Mouse (Mus musculus) limb, embryonic 11.5 days (tissue): Measurements from ENCODE around the gene Plekho1. TPM values are rescaled to one million over a fixed set of nuclear protein-coding genes. Genes with fewer than 3 reads are reported as not detected.

Source experiments
- ATAC-seq: fragments of 200-750 bp; cut with Nextera tagmentation; 2 replicates; pipeline ENCODE4 v1.8.0; 2017; ENCODE audit warnings: low read depth; ENCODE audit not compliant: insufficient number of reproducible peaks, low FRiP score, low TSS enrichment
- DNase-seq: peaks from one replicate; pipeline ENCODE4 v3.0.0-alpha.2; 2015; ENCODE audit warnings: low spot score
- H3K27ac ChIP-seq: fragments of 300-500 bp; sonication (generic); replicated peaks from 2 replicates; pipeline ENCODE4 v1.5.1; 2014; ENCODE audit warnings: low read depth, mild to moderate bottlenecking, low read length
- H3K27me3 ChIP-seq: fragments of 300-500 bp; sonication (generic); 2 replicates; pipeline ENCODE4 v1.6.1; 2014; ENCODE audit warnings: mild to moderate bottlenecking, low read length, mixed read lengths; ENCODE audit not compliant: control insufficient read depth, insufficient read depth
- H3K36me3 ChIP-seq: fragments of 300-500 bp; sonication (generic); 2 replicates; pipeline ENCODE4 v1.6.1; 2014; ENCODE audit warnings: mild to moderate bottlenecking, low read length, moderate library complexity, mixed read lengths; ENCODE audit not compliant: control insufficient read depth, insufficient read depth
- H3K4me1 ChIP-seq: fragments of 300-500 bp; sonication (generic); 2 replicates; pipeline ENCODE4 v1.6.1; 2014; ENCODE audit warnings: low read length, mixed read lengths; ENCODE audit not compliant: control insufficient read depth, insufficient read depth
- H3K4me2 ChIP-seq: fragments of 300-500 bp; sonication (generic); 2 replicates; pipeline ENCODE4 v1.6.1; 2014; ENCODE audit warnings: low read depth, mild to moderate bottlenecking, moderate library complexity; ENCODE audit not compliant: severe bottlenecking
- H3K4me3 ChIP-seq: fragments of 300-500 bp; sonication (generic); 2 replicates; pipeline ENCODE4 v1.5.1; 2014; ENCODE audit warnings: low read depth, low read length
- H3K9ac ChIP-seq: fragments of 300-500 bp; sonication (generic); 2 replicates; pipeline ENCODE4 v1.6.1; 2014; ENCODE audit warnings: mild to moderate bottlenecking, low read length
- H3K9me3 ChIP-seq: fragments of 300-500 bp; sonication (generic); 2 replicates; pipeline ENCODE4 v1.6.1; 2016; ENCODE audit warnings: low read length; ENCODE audit not compliant: control insufficient read depth
- WGBS: fragments of 180-500 bp; shearing (Covaris S2); extraction: QIAGEN DNeasy Blood & Tissue Kit; methylation state at CpG from one replicate; pipeline ENCODE4 v1.1.7; 2014; 5-methylcytosine and 5-hydroxymethylcytosine counted together
- polyA plus RNA-seq: library from polyadenylated mRNA; unstranded; fragments of >200 nt; fragmentation: Nextera tagmentation; extraction: Ambion mirVana; gene quantifications from 2 replicates; pipeline ENCODE4 v1.2.1, GENCODE M21; 2014

Gene Plekho1
- polyA plus RNA-seq, 1 experiment from 2014 or later = 82.7 TPM

GRCm38 (mm10) chr3:96021421-96022128 lies 25.8 kb upstream of the Plekho1 start:
- no peaks in the 10 kb centered on the region for H3K27me3 ChIP-seq
- H3K4me3 ChIP-seq = no peak overlapping the region
- H3K9ac ChIP-seq = no peak overlapping the region
- no peak overlapping the region for H3K4me2 ChIP-seq
- H3K4me1 ChIP-seq = no peaks in the 10 kb centered on the region
- ATAC-seq (no peak), DNase-seq (no peak)
- WGBS = 73% methylated on average over 5 of the region's 5 CpGs
- H3K36me3 ChIP-seq = no peaks in the 10 kb centered on the region; the same call in 1 of the 2 replicates
- H3K9me3 ChIP-seq = no peaks in the 10 kb centered on the region
- no peak overlapping the region for H3K27ac ChIP-seq

- Histone ChIP-seq H3K9ac (no peak overlapping the region), H3K4me3 (no peak overlapping the region), H3K27me3 (no peaks in the 10 kb centered on the region), H3K4me1 (no peaks in the 10 kb centered on the region), H3K9me3 (no peaks in the 10 kb centered on the region), H3K4me2 (no peak overlapping the region), H3K36me3 (no peaks in the 10 kb centered on the region; the same call in 1 of the 2 replicates), H3K27ac (no peak overlapping the region)
- WGBS = 93% methylated on average over 1 of the region's 1 CpGs
- no peak for ATAC-seq
- no peak for DNase-seq
These were observed 24.9 kb upstream of the Plekho1 start for GRCm38 (mm10) chr3:96020735-96021134.

- no peaks in the 10 kb centered on the region for H3K27me3 ChIP-seq
- no peak for DNase-seq
- no peaks in the 10 kb centered on the region for H3K4me1 ChIP-seq
- no peak overlapping the region for H3K4me3 ChIP-seq
- H3K27ac ChIP-seq = no peak overlapping the region
- H3K9ac ChIP-seq = no peak overlapping the region
- no peaks in the 10 kb centered on the region; the same call in 1 of the 2 replicates for H3K36me3 ChIP-seq
- no peak for ATAC-seq
- no peaks in the 10 kb centered on the region for H3K9me3 ChIP-seq
- WGBS = 76% methylated on average over 5 of the region's 5 CpGs
- H3K4me2 ChIP-seq = no peak overlapping the region
These were observed 21.7 kb upstream of the Plekho1 start for GRCm38 (mm10) chr3:96017461-96017860.

- DNase-seq (no peak), ATAC-seq (no peak)
- H3K9me3 ChIP-seq = no peaks in the 10 kb centered on the region
- H3K4me2 ChIP-seq = no peak overlapping the region
- no peak overlapping the region for H3K27ac ChIP-seq
- no peak overlapping the region for H3K9ac ChIP-seq
- no peaks in the 10 kb centered on the region; the same call in 1 of the 2 replicates for H3K36me3 ChIP-seq
- H3K4me1 ChIP-seq = no peaks in the 10 kb centered on the region
- no peak overlapping the region for H3K4me3 ChIP-seq
- no peaks in the 10 kb centered on the region for H3K27me3 ChIP-seq
- 90% methylated on average over 2 of the region's 2 CpGs for WGBS
These were observed 20.6 kb upstream of the Plekho1 start for GRCm38 (mm10) chr3:96016257-96016889.

GRCm38 (mm10) chr3:96015681-96016080 lies 19.9 kb upstream of the Plekho1 start:
- no peak for ATAC-seq
- H3K27me3 ChIP-seq = no peaks in the 10 kb centered on the region
- no peaks in the 10 kb centered on the region for H3K9me3 ChIP-seq
- WGBS = 85% methylated on average over 2 of the region's 2 CpGs
- no peak overlapping the region for H3K4me3 ChIP-seq
- H3K27ac ChIP-seq = no peak overlapping the region
- no peak for DNase-seq
- no peak overlapping the region for H3K4me2 ChIP-seq
- no peak overlapping the region for H3K9ac ChIP-seq
- H3K4me1 ChIP-seq = no peaks in the 10 kb centered on the region
- no peaks in the 10 kb centered on the region; the same call in 1 of the 2 replicates for H3K36me3 ChIP-seq

- Histone ChIP-seq H3K4me1 (no peaks in the 10 kb centered on the region), H3K4me3 (no peak overlapping the region), H3K36me3 (no peaks in the 10 kb centered on the region), H3K9me3 (no peaks in the 10 kb centered on the region), H3K27ac (no peak overlapping the region), H3K9ac (no peak overlapping the region), H3K4me2 (no peak overlapping the region), H3K27me3 (no peaks in the 10 kb centered on the region)
- ATAC-seq = no peak
- DNase-seq = no peak
- 78% methylated on average over 5 of the region's 5 CpGs for WGBS
These were observed 17.0 kb upstream of the Plekho1 start for GRCm38 (mm10) chr3:96012805-96013204.

- H3K4me2 ChIP-seq = no peak overlapping the region
- H3K36me3 ChIP-seq = no peaks in the 10 kb centered on the region
- no peak overlapping the region; the same call in 1 of the 2 replicates for H3K9ac ChIP-seq
- no peak overlapping the region for H3K27ac ChIP-seq
- WGBS = 85% methylated on average over 6 of the region's 6 CpGs
- no peak overlapping the region for H3K4me3 ChIP-seq
- no peaks in the 10 kb centered on the region for H3K4me1 ChIP-seq
- DNase-seq = no peak
- no peak for ATAC-seq
- no peaks in the 10 kb centered on the region for H3K27me3 ChIP-seq
- H3K9me3 ChIP-seq = no peaks in the 10 kb centered on the region
These were observed 12.7 kb upstream of the Plekho1 start for GRCm38 (mm10) chr3:96008463-96008862.

GRCm38 (mm10) chr3:96001560-96001959 lies 5.8 kb upstream of the Plekho1 start:
- Histone ChIP-seq H3K4me1 (peaks cover 13% of the 10 kb centered on the region; the same call in 1 of the 2 replicates), H3K27me3 (no peaks in the 10 kb centered on the region), H3K9ac (no peak overlapping the region), H3K36me3 (no peaks in the 10 kb centered on the region), H3K27ac (no peak overlapping the region), H3K4me3 (no peak overlapping the region), H3K9me3 (no peaks in the 10 kb centered on the region), H3K4me2 (no peak overlapping the region)
- DNase-seq = no peak
- WGBS = 95% methylated on average over 1 of the region's 1 CpGs
- no peak for ATAC-seq
